Mouse (Mus musculus) spleen, adult 2 months (tissue): Measurements from ENCODE around the gene M6pr. TPM values are rescaled to one million over a fixed set of nuclear protein-coding genes. Genes with fewer than 3 reads are reported as not detected.

Experiments used
- DNase-seq, 2 experiments: peaks; one replicate each; pipeline versions ENCODE4 v3.0.0 to v3.0.0-alpha.2; 2012 to 2021; ENCODE audit warnings: low spot score in 2 of 2, low read depth in 1 of 2
- H3K27ac ChIP-seq: fragments of 200-500 bp; 2 replicates; pipeline ENCODE4 v1.5.1; 2012; ENCODE audit warnings: low read length, inconsistent platforms; ENCODE audit not compliant: insufficient read depth
- H3K27me3 ChIP-seq: fragments of 200-500 bp; 2 replicates; pipeline ENCODE4 v1.6.1; 2012; ENCODE audit warnings: mild to moderate bottlenecking, moderate library complexity, low read length, inconsistent platforms; ENCODE audit not compliant: control insufficient read depth, insufficient read depth
- H3K36me3 ChIP-seq: fragments of 200-500 bp; 2 replicates; pipeline ENCODE4 v1.6.1; 2012; ENCODE audit warnings: mild to moderate bottlenecking, low read length, inconsistent platforms; ENCODE audit not compliant: control insufficient read depth, insufficient read depth
- H3K4me1 ChIP-seq: fragments of 200-500 bp; 2 replicates; pipeline ENCODE4 v1.6.1; 2011; ENCODE audit warnings: inconsistent platforms; ENCODE audit not compliant: control insufficient read depth, insufficient read depth, insufficient read length
- H3K4me3 ChIP-seq: fragments of 200-500 bp; 2 replicates; pipeline ENCODE4 v1.5.1; 2011; ENCODE audit warnings: mild to moderate bottlenecking, inconsistent platforms; ENCODE audit not compliant: insufficient read depth, insufficient read length; ENCODE audit errors: extremely low read depth
- CTCF ChIP-seq: fragments of 200-500 bp; IDR thresholded peaks from 2 replicates; pipeline ENCODE4 v1.5.1; 2011; ENCODE audit warnings: mild to moderate bottlenecking, inconsistent platforms; ENCODE audit not compliant: insufficient read depth, insufficient read length, insufficient replicate concordance; ENCODE audit errors: extremely low read depth
- POLR2A ChIP-seq: fragments of 200-500 bp; IDR thresholded peaks from 2 replicates; pipeline ENCODE4 v1.6.1; 2011; ENCODE audit warnings: low read depth, low read length, inconsistent platforms
- WGBS: fragments of 180-500 bp; shearing (Covaris S2); methylation state at CpG from one replicate; pipeline ENCODE4 v1.1.7; 2018; 5-methylcytosine and 5-hydroxymethylcytosine counted together
- polyA plus RNA-seq: library from polyadenylated mRNA; depleted of rRNA; stranded (reverse); fragments of >200 nt; gene quantifications from 2 replicates; pipeline ENCODE4 v1.2.3, GENCODE M21; 2012

M6pr gene
- polyA plus RNA-seq, 1 experiment = 41.5 TPM

DNA sequence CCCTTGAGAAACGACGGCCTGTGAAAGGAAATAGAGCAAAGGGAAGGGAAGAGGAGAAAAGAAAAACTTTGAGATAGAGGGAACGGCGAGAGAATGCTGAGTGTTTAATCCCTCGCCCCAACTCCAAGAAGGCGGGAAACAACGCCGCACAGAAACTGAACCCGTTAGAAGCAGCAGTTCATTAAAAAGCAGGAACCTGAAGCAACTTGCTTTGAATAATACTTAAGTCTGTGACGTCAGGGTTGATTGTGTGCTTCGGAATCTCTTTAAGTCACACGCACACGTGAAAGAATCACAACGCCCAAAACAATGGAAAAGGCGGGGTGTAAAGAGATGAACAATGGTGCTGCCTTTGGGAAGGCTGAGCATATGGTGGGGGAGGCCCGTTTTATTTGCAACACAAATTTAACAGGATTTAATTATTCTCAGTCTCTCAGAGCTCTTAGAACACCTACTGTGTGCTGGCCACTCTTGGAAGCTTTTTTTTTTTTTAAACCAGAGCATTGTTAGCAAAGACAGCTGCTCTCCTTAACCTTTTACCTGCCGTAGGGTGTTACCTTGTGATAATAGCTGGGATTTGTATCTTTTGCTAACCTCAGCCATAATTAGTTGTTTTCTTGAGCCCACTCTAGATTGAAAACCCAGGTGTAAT lies 32.0 kb downstream of the M6pr start, which contains the start of gene Phc1:
TSS of gene Phc1 (minus strand) at position 213 of the 652 bp plus-strand sequence.
- H3K27me3 ChIP-seq = no peaks in the 10 kb centered on the region
- H3K27ac ChIP-seq = peak within 1 kb of the TSS; percentile 69
- DNase-seq = peak in 1 of 2 experiments; percentile 77
- TF ChIP-seq CTCF (no peak), POLR2A (no peak)
- no peaks in the 10 kb centered on the region; the same call in 1 of the 2 replicates for H3K36me3 ChIP-seq
- H3K4me3 ChIP-seq = peak within 1 kb of the TSS; percentile 78
- peaks cover 6% of the 10 kb centered on the region; the same call in 1 of the 2 replicates for H3K4me1 ChIP-seq
- WGBS = 5% methylated on average over 17 of the region's 17 CpGs

DNA sequence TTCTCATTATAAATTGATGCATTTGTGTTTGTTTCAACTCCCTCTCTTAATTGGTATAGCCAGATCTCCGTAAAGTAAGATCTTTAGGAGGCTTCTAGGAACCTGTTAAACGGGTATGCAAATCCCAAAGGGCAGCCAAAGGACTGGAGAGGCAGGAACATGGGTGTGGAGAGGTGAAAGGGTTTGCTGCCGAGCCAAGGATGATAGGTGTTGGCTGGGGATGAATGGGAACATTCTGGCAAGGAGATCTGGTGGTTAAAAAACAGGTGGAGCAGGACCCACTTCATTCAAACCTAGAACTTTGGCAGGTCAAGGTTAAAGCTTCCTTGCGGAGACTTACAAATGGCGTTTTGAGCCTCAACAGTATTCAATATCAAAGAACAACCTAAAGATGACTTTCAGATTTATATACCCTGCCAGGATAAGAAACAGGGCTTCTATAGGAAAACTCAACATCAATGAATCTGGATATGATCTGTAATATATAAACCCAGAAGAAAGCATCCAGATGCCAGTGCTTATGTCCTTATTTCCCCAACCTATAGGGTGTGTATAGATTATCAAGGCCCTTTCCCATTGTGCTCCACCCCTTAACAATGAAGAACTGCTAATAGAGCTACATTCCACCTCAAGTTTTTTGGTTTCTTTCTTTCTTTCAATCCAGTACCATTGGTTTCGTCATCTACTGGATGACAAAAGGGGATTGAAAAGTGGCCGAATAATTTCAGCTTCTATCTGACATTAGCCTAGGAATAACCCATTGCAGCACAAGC lies 32.7 kb downstream of the M6pr start:
- DNase-seq = no peak
- Histone ChIP-seq H3K27me3 (no peaks in the 10 kb centered on the region), H3K36me3 (no peaks in the 10 kb centered on the region; the same call in 1 of the 2 replicates), H3K4me1 (peaks cover 6% of the 10 kb centered on the region; the same call in 1 of the 2 replicates), H3K27ac (no peak overlapping the region), H3K4me3 (no peak overlapping the region)
- TF ChIP-seq CTCF = no peak
- 91% methylated on average over 7 of the region's 7 CpGs for WGBS

DNA sequence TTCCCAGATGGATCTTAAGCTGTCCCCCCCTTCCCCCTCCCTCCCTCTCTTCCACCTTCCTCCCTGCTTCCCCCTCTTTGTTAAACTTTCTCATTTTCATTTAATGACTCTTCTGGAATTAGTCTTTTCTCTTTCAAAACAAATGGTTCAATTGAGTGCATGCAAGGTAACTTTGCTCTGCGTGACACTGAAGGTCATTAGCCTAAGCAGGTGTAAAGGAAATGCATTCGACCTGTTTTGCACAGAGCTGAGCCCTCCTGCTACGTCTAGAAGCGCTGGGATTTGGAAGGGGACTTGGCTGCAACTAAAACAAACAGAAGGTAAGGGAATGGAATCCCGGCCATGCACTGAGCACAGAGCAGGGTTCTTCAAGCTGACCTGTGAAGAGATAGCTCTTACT lies 33.6 kb downstream of the M6pr start:
- no peak for TF ChIP-seq POLR2A
- no peak for TF ChIP-seq CTCF
- H3K36me3 ChIP-seq = no peaks in the 10 kb centered on the region
- no peak overlapping the region for H3K4me3 ChIP-seq
- no peak overlapping the region for H3K27ac ChIP-seq
- no peaks in the 10 kb centered on the region for H3K27me3 ChIP-seq
- H3K4me1 ChIP-seq = peaks cover 6% of the 10 kb centered on the region; the same call in 1 of the 2 replicates
- 81% methylated on average over 5 of the region's 5 CpGs for WGBS
- no peak for DNase-seq

DNA sequence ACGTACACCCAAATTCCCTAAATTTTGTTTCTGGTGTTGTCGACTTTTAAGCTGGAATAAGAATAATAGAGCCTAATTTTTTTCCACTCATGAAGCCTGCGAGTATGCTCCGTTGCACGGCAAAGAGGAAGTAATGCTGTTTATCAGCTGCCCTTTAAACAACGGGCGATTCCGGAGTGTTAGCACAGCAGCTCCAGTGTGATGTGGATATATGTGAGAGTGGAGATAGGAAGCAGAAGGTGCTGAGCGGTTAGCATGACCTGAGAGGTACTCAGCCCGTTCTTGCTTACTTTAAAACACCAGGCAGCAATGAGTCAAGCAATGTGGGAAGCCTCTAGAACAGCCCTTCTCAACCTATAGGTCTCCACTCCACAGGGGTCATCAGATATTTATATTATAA lies 35.2 kb downstream of the M6pr start:
- Histone ChIP-seq H3K4me3 (no peak overlapping the region), H3K27me3 (no peaks in the 10 kb centered on the region), H3K36me3 (no peaks in the 10 kb centered on the region), H3K4me1 (peaks cover 4% of the 10 kb centered on the region; the same call in 1 of the 2 replicates), H3K27ac (no peak overlapping the region)
- TF ChIP-seq CTCF (no peak), POLR2A (no peak)
- DNase-seq = no peak
- WGBS = 12% methylated on average over 10 of the region's 10 CpGs

DNA sequence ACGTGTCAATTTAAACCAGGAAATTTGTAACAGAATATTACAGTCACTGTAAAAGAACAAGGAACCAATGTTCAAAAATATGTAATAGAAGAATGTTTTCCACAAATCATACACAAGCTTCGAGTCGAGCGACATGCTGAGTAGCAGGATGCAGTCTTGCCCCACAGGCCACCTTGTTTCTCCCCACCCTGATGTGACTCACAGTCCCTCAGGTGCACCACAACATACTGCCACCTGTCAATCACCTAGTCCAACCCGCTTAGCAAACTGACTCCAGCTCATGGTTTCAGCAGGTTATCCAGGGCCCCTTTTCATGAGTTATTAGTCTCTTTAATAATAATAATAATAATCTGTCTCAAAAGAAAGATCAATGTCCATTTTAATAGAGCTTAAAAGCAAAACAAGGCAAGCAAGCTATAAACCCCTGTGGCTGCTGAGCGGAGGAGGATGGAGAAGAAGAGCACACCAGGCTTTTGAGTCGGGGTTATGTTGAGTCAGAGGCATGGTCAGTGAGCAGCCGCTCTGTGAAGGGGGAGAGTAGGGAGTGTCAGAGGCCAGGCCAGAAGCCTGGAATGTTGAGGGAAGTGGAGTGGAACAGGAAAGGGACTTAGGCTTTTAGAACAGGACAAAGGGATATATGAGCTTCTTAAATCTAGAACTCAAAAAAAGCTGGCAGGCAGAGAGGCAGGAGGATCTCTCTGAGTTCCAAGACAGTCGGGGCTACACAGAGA lies 36.0 kb downstream of the M6pr start:
- Histone ChIP-seq H3K36me3 (no peaks in the 10 kb centered on the region), H3K27me3 (no peaks in the 10 kb centered on the region), H3K4me1 (no peaks in the 10 kb centered on the region; the same call in 1 of the 2 replicates), H3K27ac (no peak overlapping the region), H3K4me3 (no peak overlapping the region)
- DNase-seq = no peak
- WGBS = 62% methylated on average over 9 of the region's 9 CpGs
- no peak for TF ChIP-seq CTCF
- TF ChIP-seq POLR2A = no peak

DNA sequence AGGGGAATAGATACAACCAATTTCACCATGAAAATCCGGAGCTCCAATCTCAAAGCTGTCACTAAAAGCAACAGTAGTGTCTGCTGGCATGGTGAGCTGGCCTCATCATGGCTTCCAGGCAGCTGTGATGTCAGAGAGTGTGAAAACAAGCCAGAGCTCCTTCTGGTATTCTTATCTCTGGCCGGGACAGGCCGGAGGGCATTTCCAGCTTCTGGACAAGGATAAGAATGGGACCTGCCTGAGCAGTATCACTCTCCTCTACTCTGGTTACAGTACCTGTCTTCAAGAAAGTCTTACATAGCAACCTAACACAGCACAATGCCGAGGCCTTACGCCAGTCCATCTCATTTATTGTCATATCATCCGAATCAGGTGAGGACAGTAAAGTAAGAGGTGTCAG lies 37.2 kb downstream of the M6pr start:
- H3K27ac ChIP-seq = no peak overlapping the region
- no peaks in the 10 kb centered on the region for H3K36me3 ChIP-seq
- H3K4me3 ChIP-seq = no peak overlapping the region
- H3K4me1 ChIP-seq = no peaks in the 10 kb centered on the region; the same call in 1 of the 2 replicates
- DNase-seq = no peak
- no peak for TF ChIP-seq CTCF
- no peak for TF ChIP-seq POLR2A
- 92% methylated on average over 6 of the region's 6 CpGs for WGBS
- H3K27me3 ChIP-seq = no peaks in the 10 kb centered on the region
